Mouse (Mus musculus): Measurements from ENCODE around the gene Btbd7. TPM values are rescaled to one million over a fixed set of nuclear protein-coding genes. Genes with fewer than 3 reads are reported as not detected.

The Btbd7 gene
- polyA plus RNA-seq, 1 experiment: 11.5 TPM

DNA sequence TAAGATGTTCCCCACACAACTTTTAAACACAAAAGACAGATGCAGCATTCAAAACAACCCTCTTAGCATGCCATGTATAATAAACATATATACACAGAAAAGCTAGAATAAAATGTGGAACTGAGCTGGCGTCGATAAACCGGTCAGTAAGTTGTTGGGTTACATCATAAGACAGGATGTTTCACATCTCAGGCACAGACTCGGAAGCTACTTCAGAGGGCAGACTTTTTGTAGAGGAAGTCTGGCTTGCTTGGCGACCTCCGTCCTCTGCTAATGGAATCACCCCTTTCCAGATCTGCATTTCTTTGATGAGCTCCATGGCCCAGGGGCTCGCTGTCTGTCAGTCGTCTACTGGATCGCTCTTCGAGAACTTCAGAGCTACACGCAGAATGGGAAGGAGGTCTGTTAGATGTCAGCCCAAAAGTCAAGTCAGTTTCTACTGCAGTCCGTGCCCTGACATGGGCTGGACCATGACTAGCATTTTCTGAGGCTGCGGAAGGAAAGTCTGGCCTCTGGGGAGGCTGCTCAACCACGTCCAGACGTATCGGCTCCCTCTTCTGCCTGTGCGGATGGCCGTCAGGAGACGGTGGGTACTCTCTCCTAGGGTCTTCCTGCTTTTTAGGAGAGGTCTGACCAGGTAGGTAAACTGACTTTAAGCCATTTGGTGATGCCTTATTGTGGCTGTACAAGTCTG is 93.2 kb downstream of the Btbd7 start:
- no peak overlapping the region for H3K27ac ChIP-seq (ENCODE audit: insufficient read depth, low read depth, low read length)
- WGBS: 88% methylated on average over 19 of the region's 19 CpGs
- no peak overlapping the region for H3K4me3 ChIP-seq (ENCODE audit: low read depth, low read length)
- peaks cover 48% of the 10 kb centered on the region for H3K36me3 ChIP-seq (ENCODE audit: control insufficient read depth, insufficient read depth, low read length)
- no peaks in the 10 kb centered on the region for H3K27me3 ChIP-seq (ENCODE audit: control insufficient read depth, insufficient read depth, low read length)
- H3K4me1 ChIP-seq (ENCODE audit: control insufficient read depth, insufficient read depth, insufficient read length, low read length): no peaks in the 10 kb centered on the region
- no peak for TF ChIP-seq POLR2A (IDR thresholded peaks at IDR 0.05; ENCODE audit: low read depth, low read length)
- TF ChIP-seq CTCF (IDR thresholded peaks at IDR 0.05; ENCODE audit: extremely low read depth, insufficient read length, insufficient replicate concordance, low read depth, low read length): no peak

DNA sequence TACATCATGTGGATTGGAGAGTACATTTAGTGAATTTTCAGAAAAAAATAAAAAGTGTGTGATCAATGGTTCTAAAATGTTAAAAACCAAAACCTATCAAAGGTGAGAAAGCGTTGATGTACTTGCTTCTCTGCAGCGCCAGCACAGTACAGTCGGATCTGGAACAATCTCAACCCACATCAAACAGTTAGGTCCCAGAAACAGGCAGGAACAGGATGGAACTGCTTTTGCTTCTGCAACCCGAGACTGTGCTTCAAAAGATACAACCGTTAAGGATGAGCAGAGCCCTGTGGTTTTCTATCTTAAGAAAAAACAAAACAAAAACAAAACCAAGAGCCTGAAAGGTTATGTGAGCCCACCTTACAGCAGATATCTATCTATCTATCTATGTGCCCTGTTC is 95.4 kb downstream of the Btbd7 start:
- Histone ChIP-seq H3K36me3 (ENCODE audit: control insufficient read depth, insufficient read depth, low read length) (peaks cover 36% of the 10 kb centered on the region), H3K4me3 (ENCODE audit: low read depth, low read length) (no peak overlapping the region), H3K27ac (ENCODE audit: insufficient read depth, low read depth, low read length) (no peak overlapping the region), H3K4me1 (ENCODE audit: control insufficient read depth, insufficient read depth, insufficient read length, low read length) (no peaks in the 10 kb centered on the region), H3K27me3 (ENCODE audit: control insufficient read depth, insufficient read depth, low read length) (no peaks in the 10 kb centered on the region)
- TF ChIP-seq CTCF (IDR thresholded peaks at IDR 0.05; ENCODE audit: extremely low read depth, insufficient read length, insufficient replicate concordance, low read depth, low read length): no peak
- no peak for TF ChIP-seq POLR2A (IDR thresholded peaks at IDR 0.05; ENCODE audit: low read depth, low read length)
- WGBS: 90% methylated on average over 5 of the region's 5 CpGs

DNA sequence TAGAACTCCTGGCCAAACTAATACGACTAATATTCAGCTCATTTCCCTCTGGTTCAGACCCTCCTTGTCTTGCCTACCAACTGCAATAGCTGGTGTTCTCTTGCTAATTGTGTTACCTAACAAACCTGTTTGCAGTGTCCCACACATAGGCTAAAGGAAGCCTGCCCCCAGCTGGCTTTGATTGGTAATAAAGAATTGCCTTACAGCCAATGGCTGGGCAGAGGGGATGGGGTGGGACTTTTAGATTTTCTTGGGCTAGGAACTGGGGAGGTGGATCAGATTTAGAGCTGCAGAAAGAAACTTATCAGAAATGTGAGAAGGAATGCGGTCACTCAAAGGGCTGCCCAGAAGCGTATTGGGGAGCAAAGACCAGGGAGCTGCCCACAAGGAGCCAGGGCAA is 98.8 kb downstream of the Btbd7 start:
- peaks cover 25% of the 10 kb centered on the region for H3K36me3 ChIP-seq (ENCODE audit: control insufficient read depth, insufficient read depth, low read length)
- 54% methylated on average over 3 of the region's 3 CpGs for WGBS
- no peak overlapping the region for H3K27ac ChIP-seq (ENCODE audit: insufficient read depth, low read depth, low read length)
- H3K27me3 ChIP-seq (ENCODE audit: control insufficient read depth, insufficient read depth, low read length): no peaks in the 10 kb centered on the region
- TF ChIP-seq POLR2A (IDR thresholded peaks at IDR 0.05; ENCODE audit: low read depth, low read length) (no peak), CTCF (IDR thresholded peaks at IDR 0.05; ENCODE audit: extremely low read depth, insufficient read length, insufficient replicate concordance, low read depth, low read length) (no peak)
- H3K4me1 ChIP-seq (ENCODE audit: control insufficient read depth, insufficient read depth, insufficient read length, low read length): no peaks in the 10 kb centered on the region
- no peak overlapping the region for H3K4me3 ChIP-seq (ENCODE audit: low read depth, low read length)

GRCm38 (mm10) chr12:102778151-102778550 is 100.1 kb downstream of the Btbd7 start:
- Histone ChIP-seq H3K36me3 (ENCODE audit: control insufficient read depth, insufficient read depth, low read length) (peaks cover 25% of the 10 kb centered on the region), H3K4me3 (ENCODE audit: low read depth, low read length) (no peak overlapping the region), H3K27ac (ENCODE audit: insufficient read depth, low read depth, low read length) (no peak overlapping the region), H3K4me1 (ENCODE audit: control insufficient read depth, insufficient read depth, insufficient read length, low read length) (no peaks in the 10 kb centered on the region), H3K27me3 (ENCODE audit: control insufficient read depth, insufficient read depth, low read length) (no peaks in the 10 kb centered on the region)
- TF ChIP-seq POLR2A (IDR thresholded peaks at IDR 0.05; ENCODE audit: low read depth, low read length): no peak
- no peak for TF ChIP-seq CTCF (IDR thresholded peaks at IDR 0.05; ENCODE audit: extremely low read depth, insufficient read length, insufficient replicate concordance, low read depth, low read length)
- 85% methylated on average over 5 of the region's 5 CpGs for WGBS

DNA sequence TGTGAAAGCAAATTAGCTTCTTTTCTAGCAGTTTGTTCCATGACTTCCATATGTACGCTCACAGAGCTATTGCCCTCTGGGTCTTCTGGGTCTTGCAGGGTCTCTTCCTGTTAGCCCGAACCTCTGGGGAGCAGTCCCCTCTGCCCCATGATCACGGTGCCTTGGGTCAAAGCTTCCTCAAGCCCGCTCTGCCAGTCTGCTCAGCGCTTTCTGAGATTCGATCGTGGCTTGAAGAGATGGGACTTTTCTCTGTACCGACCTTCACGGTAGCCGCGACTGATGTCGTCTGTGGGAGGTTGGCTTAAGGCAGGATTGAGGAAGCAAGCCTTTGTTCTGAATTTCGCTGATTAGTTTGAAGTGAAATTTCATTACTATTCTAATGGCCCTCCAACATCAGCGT is 102.2 kb downstream of the Btbd7 start:
- 93% methylated on average over 14 of the region's 14 CpGs for WGBS
- TF ChIP-seq CTCF (IDR thresholded peaks at IDR 0.05; ENCODE audit: extremely low read depth, insufficient read length, insufficient replicate concordance, low read depth, low read length) (no peak), POLR2A (IDR thresholded peaks at IDR 0.05; ENCODE audit: low read depth, low read length) (no peak)
- Histone ChIP-seq H3K27me3 (ENCODE audit: control insufficient read depth, insufficient read depth, low read length) (no peaks in the 10 kb centered on the region), H3K36me3 (ENCODE audit: control insufficient read depth, insufficient read depth, low read length) (peaks cover 37% of the 10 kb centered on the region), H3K4me1 (ENCODE audit: control insufficient read depth, insufficient read depth, insufficient read length, low read length) (no peaks in the 10 kb centered on the region), H3K4me3 (ENCODE audit: low read depth, low read length) (no peak overlapping the region), H3K27ac (ENCODE audit: insufficient read depth, low read depth, low read length) (no peak overlapping the region)

GRCm38 (mm10) chr12:102772676-102773075 is 105.6 kb downstream of the Btbd7 start:
- H3K4me1 ChIP-seq (ENCODE audit: control insufficient read depth, insufficient read depth, insufficient read length, low read length): no peaks in the 10 kb centered on the region
- no peak overlapping the region for H3K4me3 ChIP-seq (ENCODE audit: low read depth, low read length)
- no peaks in the 10 kb centered on the region for H3K27me3 ChIP-seq (ENCODE audit: control insufficient read depth, insufficient read depth, low read length)
- 95% methylated on average over 5 of the region's 5 CpGs for WGBS
- TF ChIP-seq CTCF (IDR thresholded peaks at IDR 0.05; ENCODE audit: extremely low read depth, insufficient read length, insufficient replicate concordance, low read depth, low read length): no peak
- TF ChIP-seq POLR2A (IDR thresholded peaks at IDR 0.05; ENCODE audit: low read depth, low read length): no peak
- peaks cover 59% of the 10 kb centered on the region for H3K36me3 ChIP-seq (ENCODE audit: control insufficient read depth, insufficient read depth, low read length)
- no peak overlapping the region for H3K27ac ChIP-seq (ENCODE audit: insufficient read depth, low read depth, low read length)

DNA sequence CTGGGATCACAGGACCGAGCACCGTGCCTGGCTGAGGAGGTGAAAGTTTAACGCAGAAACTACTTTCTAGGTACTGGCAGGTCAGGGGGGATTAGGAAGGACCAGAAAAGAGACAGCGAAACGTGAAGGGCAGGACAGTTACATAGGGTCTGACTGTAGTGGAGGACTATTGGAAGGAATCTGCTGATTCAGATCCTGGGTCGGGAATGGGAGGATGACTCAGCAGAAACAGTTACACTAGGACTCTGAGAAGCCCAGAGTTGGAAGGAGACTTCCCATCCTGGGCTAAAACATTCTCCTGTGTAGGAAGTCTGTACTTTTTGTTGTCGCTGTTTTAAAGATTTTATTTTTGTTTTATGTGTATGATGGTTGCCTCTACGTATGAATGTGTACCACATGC is 106.7 kb downstream of the Btbd7 start:
- Histone ChIP-seq H3K4me1 (ENCODE audit: control insufficient read depth, insufficient read depth, insufficient read length, low read length) (no peaks in the 10 kb centered on the region), H3K4me3 (ENCODE audit: low read depth, low read length) (no peak overlapping the region), H3K36me3 (ENCODE audit: control insufficient read depth, insufficient read depth, low read length) (peaks cover 62% of the 10 kb centered on the region), H3K27me3 (ENCODE audit: control insufficient read depth, insufficient read depth, low read length) (no peaks in the 10 kb centered on the region), H3K27ac (ENCODE audit: insufficient read depth, low read depth, low read length) (no peak overlapping the region)
- TF ChIP-seq POLR2A (IDR thresholded peaks at IDR 0.05; ENCODE audit: low read depth, low read length): no peak
- TF ChIP-seq CTCF (IDR thresholded peaks at IDR 0.05; ENCODE audit: extremely low read depth, insufficient read length, insufficient replicate concordance, low read depth, low read length): no peak
- WGBS: 97% methylated on average over 8 of the region's 8 CpGs
